Mouse (Mus musculus): ENCODE results near the gene Faap100.

GRCm38 (mm10) chr11:120345067-120345681, 33.4 kb downstream of the Faap100 start:
- TF ChIP-seq CTCF (IDR thresholded peaks at IDR 0.05; ENCODE audit: extremely low read depth, insufficient read length, insufficient replicate concordance, low read depth, low read length) = no peak
- TF ChIP-seq POLR2A (IDR thresholded peaks at IDR 0.05; ENCODE audit: low read depth, low read length) = no peak

Measured in small intestine, adult 2 months (tissue).